Mouse (Mus musculus) induced T-regulatory cell, adult 2 months (primary cell): Measurements from ENCODE around the gene Ifna1.

Experiments used
- DNase-seq: peaks from one replicate; pipeline ENCODE4 v3.0.0-alpha.2; 2012; ENCODE audit warnings: low read depth

Ifna1 gene

DNA sequence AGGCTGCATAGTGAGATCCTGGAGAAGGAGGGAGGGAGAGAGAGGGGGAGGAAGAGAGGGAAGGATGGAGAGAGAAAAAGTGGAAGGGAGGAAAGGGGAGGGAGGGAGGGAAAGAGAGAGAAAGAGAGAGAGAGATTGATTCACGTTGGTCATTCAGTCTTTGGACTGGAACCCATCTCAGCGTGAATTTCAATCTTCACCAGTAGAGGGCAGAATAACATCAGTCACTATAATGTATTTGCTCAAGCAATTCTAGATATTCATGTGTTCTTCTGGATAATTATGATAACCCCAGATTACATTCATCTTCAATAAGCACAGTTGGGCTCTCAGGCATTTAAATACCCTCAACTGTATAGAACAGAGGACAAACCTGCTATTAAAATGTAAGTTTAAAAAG lies 22.8 kb downstream of the Ifna1 start:
- peak; percentile 82 for DNase-seq

DNA sequence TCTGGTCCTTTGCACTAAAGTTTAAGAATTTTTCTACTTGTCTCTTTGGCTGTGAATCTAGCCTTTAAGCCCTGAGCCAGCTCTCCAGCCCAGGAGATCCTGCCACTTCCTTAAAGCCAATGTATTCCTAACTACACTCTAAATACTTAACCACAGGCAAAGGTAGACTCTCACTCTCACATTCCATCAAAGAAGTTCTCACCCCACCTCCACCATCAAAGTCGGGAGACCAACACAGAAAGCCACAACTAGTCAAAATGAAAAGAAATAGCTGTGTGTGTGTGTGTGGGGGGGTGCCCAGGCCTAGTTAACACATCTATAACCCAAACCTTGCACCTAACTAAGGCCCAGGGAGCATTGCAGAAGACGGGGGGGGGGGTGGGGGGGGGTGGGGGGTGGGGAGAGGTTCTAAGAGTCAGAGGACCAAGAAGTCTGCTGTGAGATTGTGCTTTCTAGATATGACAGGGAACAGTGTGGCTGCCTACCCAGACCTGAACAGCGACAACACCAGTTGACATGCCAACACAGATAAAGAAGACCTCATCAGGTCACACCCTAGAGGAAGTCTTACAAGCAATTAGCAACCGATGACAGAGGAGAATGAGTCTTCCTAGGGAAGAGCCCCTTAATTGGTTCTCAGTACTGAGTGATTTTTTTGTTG lies 25.7 kb downstream of the Ifna1 start:
- peak; percentile 60 for DNase-seq

DNA sequence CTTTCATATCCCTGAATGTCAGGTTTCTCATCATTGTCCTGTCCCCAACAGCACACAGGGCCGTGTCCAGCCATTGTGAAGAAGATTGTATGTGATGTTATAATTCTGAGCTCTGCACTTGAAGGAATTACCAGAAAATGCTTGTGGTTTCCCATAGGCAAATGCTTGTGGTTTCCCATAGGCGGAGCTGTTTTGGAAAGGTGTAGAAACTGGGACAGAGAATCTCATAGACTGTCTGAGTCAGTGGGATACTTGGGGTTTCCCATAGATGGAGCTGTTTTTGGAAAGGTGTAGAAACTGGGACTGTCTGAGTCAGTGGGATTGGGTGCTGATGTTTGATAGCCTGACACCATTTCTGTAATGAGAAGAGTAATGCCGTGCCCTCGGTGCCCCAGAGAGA lies 26.6 kb downstream of the Ifna1 start:
- DNase-seq, result peak; percentile 39

DNA sequence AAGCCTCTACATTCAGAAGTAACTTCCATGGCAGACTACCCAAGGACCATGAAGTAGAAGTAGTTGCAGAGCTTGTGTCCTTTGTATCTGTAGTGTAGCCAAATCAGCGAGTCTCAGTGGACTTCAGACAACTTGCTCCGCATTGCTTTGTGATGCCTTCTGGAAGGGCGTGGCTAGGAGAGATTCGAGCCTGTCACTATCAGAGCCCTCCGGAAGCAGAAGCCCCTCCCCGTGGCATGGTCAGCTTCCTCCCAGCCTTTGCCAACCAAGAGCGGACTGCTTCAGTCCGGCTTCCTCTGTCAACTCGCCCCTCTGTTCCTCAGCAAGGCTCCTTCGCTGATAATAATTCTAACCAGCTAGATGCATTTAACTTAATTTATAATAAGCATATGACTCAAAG lies 28.4 kb downstream of the Ifna1 start:
- DNase-seq, result peak; percentile 50

DNA sequence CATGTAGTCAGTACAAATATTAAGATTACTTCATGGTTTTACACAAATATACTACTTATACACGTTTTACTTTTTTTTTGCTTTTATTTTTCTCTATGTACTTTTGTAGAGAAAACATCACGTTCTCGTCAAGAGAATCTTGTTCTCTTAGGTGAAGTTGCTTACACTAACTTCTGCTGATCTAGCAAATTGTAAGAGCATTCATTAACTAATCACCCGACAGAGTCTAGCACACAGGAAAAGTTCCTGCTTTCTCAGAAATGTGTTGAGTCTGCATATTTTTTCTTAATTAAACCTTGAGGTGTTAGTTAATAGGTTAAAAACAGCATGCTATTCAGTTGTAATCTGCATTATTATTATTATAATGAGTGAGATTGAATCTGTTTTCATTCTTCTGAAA lies 28.9 kb downstream of the Ifna1 start:
- DNase-seq, result no peak

DNA sequence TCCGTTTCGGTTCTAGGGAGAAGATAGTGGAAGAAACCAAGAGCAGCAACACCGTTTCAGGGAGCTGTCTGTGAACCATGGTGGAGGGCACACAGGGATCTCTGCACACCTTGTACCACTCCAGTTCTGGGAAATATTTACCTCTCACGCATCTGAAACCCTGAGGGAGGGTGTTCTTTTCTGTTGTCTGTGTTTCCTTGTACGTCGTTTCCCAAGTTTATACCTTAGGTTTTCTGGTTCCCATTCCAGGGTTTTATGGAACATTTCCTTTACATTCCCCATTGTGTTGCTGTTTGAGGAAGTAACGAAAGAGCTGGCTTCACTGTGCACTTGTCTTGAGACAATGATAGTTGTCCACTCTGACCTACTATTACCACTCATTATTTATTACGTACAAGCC lies 30.2 kb downstream of the Ifna1 start, which contains the start of gene Ifne:
Gene Ifne (minus strand): TSS at position 101 of the 400 bp plus-strand sequence.
- no peak for DNase-seq

DNA sequence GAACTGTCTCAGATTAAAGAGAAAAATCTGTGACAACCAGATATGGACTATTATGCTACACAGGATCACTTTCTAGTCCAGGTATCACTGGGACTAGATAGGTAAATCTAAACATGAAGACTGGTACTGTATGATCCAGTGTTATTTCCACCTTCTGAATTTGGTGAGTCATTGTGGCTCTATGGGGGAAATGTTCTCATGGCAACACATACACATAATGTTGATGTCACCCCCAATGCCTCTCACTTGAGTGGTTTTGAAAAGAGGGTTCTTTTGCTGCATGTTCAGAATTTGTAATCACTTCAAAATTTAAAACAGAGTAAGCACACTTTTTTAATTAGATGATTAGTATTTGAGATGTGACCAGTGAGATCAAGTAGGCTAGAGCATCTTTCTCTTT lies 38.3 kb downstream of the Ifna1 start:
- no peak for DNase-seq

DNA sequence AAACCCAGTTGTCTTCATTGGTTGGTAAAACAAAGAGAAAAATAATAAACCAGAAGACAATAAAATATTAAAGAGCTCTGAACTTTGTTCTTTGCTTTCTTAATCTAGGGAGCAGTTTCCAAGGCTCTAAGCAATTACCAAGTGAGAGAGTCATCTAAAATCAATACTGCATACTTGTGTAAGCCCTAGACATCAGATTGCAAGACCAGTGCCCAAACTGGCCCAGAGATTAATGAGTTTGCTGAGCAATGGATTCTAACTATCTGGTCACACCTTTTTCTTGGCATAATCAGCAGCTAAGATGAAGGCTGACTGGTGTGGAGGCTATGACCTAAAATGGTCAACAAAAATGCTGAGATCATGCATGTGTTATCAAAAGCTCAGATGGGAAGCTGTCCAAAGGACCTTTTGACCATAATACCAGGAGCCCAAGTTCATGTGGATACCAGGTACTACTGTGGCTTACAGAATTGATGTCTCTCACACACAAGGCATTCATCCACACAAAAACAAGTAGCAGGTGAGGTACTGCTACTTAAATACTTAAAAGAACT lies 43.4 kb downstream of the Ifna1 start:
- no peak for DNase-seq
